Mouse (Mus musculus): ENCODE measurements around the gene Tsn.

DNA sequence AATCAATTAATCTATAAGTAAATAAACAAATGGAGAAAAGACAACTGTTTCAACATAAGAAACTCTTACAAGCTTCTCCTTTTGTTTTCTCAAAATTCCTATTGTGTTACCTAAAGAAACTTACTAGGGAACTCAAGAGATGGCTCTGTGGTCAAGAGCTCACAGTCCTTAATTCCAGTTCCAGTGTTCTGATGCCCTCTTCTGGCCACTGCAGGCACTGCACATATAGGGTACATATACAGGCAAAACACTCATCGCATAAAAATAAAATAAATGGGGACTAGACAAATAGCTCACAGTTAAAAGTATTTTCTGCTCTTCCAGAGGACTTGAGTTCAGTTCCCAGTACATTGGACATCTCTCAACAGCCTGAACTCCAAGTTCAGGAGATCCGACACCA, 9.2 kb upstream of the Tsn start:
- TF ChIP-seq CTCF (IDR thresholded peaks at IDR 0.05; ENCODE audit: low read depth) (peak; percentile 68), EP300 (IDR thresholded peaks at IDR 0.05; ENCODE audit: low read depth) (no peak)
